Comparison of ENCODE assay signal across 10 mouse cellular contexts in the genomic region with DNA sequence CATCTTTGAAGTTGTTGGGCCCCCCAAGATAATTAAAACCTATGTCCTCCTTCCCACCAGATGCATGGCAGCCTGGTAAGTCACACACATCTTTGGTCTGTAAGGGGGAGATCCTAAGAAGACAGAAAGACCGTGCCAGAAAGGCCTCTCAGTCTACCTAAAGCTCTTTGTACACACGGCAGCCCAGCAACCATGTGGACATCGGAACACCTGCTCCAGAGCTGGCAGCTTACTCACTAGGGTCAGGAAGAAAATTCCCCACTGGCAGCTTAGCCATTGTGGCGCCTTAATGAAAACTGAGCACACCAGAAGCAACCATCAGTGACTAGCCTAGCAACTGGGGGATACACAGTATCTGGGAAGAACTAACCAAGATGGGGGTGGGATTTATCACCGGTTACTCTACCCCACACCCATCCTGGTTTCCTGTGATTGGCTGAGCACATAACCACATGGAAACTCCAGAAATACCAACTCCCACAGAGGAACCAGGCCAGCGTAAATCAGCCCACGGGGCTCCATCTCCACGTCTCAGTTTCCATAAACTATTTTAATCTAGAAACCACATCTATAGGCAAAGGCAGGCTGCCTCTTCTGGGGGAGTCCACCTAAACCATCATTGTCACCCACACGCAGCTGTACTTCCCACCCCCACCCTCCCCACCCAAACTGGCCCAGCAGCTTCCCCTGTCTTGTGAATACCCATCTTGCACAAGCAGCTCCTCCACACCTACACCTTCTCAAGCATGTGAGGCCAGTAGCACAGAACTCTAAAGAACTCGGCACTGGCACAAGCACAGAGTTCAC.
DNase-seq lines count a peak whose midpoint lies in the region; ATAC-seq and TF ChIP-seq lines count a peak whose summit lies in the region.
"Had no signal": no experiment of that assay in that cellular context is flagged by ENCODE, and none has a peak within 500 bp of the region (broad histone marks: within the 10 kb centered on the region; RNA-seq: fewer than 3 reads in every experiment).

No protein-coding gene starts in this region.

- 0 out of 2 replicates have a peak overlapping the region, but pooled peaks have one; percentile 35 for H3K27ac ChIP-seq in kidney, embryonic 16.5 days (ENCODE audit: low read length)
- no peak overlapping the region for H3K27ac ChIP-seq in limb, embryonic 14.5 days (replicated peaks; ENCODE audit: low read depth, low read length)
- H3K27ac ChIP-seq in stomach, postnatal 0 days (replicated peaks) = peak overlapping the region; percentile 65; the same call in 1 of the 2 replicates

- no peak for TF ChIP-seq EP300 in stomach, postnatal 0 days (optimal IDR thresholded peaks at IDR 0.05)

- H3K9me3 ChIP-seq in kidney, embryonic 16.5 days (ENCODE audit: low read length) = no peaks in the 10 kb centered on the region
- H3K9me3 ChIP-seq in limb, embryonic 14.5 days (ENCODE audit: control insufficient read depth, low read length) = no peaks in the 10 kb centered on the region
- H3K9me3 ChIP-seq in stomach, postnatal 0 days (ENCODE audit: control insufficient read depth, low read length) = no peaks in the 10 kb centered on the region

- H3K36me3 ChIP-seq in kidney, embryonic 16.5 days (ENCODE audit: insufficient read depth, low read length) = no peaks in the 10 kb centered on the region
- H3K36me3 ChIP-seq in limb, embryonic 14.5 days (ENCODE audit: control insufficient read depth, insufficient read depth, low read length) = no peaks in the 10 kb centered on the region
- no peaks in the 10 kb centered on the region for H3K36me3 ChIP-seq in stomach, postnatal 0 days (ENCODE audit: control insufficient read depth, insufficient read depth, low read length)
- H3K36me3 ChIP-seq: G1E had no signal

- H3K27me3 ChIP-seq in kidney, embryonic 16.5 days (ENCODE audit: insufficient read depth, low read length) = no peaks in the 10 kb centered on the region
- no peaks in the 10 kb centered on the region for H3K27me3 ChIP-seq in limb, embryonic 14.5 days (ENCODE audit: control insufficient read depth, insufficient read depth, low read length)
- H3K27me3 ChIP-seq in stomach, postnatal 0 days (ENCODE audit: control insufficient read depth, insufficient read depth, low read length) = no peaks in the 10 kb centered on the region

- WGBS in kidney, embryonic 16.5 days = 47% methylated on average over 10 of the region's 10 CpGs
- 62% methylated on average over 10 of the region's 10 CpGs for WGBS in limb, embryonic 14.5 days
- 53% methylated on average over 10 of the region's 10 CpGs for WGBS in stomach, postnatal 0 days

- no peak overlapping the region for H3K4me2 ChIP-seq in kidney, embryonic 16.5 days (replicated peaks; ENCODE audit: low read depth, low read length)
- H3K4me2 ChIP-seq in limb, embryonic 14.5 days (replicated peaks; ENCODE audit: low read depth, low read length, severe bottlenecking) = no peak overlapping the region
- no peak overlapping the region for H3K4me2 ChIP-seq in stomach, postnatal 0 days (replicated peaks; ENCODE audit: low read depth)

- TF ChIP-seq POLR2A in brain, embryonic 14.5 days (IDR thresholded peaks at IDR 0.05; ENCODE audit: borderline replicate concordance, extremely low read depth, insufficient read depth, insufficient read length, poor library complexity, severe bottlenecking) = no peak
- no peak for TF ChIP-seq POLR2A in limb, embryonic 14.5 days (IDR thresholded peaks at IDR 0.05; ENCODE audit: borderline replicate concordance, extremely low read depth, insufficient read depth, insufficient read length)

- no peak for DNase-seq in kidney, postnatal 36 days
- DNase-seq in brain, embryonic 14.5 days (ENCODE audit: low read depth) = peak; percentile 52
- DNase-seq in limb, embryonic 14.5 days (ENCODE audit: low spot score) = peak; percentile 17
- DNase-seq in stomach, postnatal 0 days (ENCODE audit: low spot score) = no peak
- DNase-seq in kidney, postnatal 4 days = no peak
- DNase-seq in lung, postnatal 10 days = no peak
- DNase-seq in urinary bladder, adult 18-20 months (ENCODE audit: low spot score in 2 of 2) = no peak
- DNase-seq: lung, postnatal 4 days had no signal

- no peak overlapping the region for H3K4me3 ChIP-seq in kidney, embryonic 16.5 days (ENCODE audit: low read length)
- H3K4me3 ChIP-seq in limb, embryonic 14.5 days (replicated peaks; ENCODE audit: low read length) = no peak overlapping the region
- no peak overlapping the region for H3K4me3 ChIP-seq in stomach, postnatal 0 days (ENCODE audit: low read depth, low read length)

- H3K4me1 ChIP-seq in kidney, embryonic 16.5 days (ENCODE audit: insufficient read depth, low read length) = peaks cover 12% of the 10 kb centered on the region; the same call in 1 of the 2 replicates
- H3K4me1 ChIP-seq in limb, embryonic 14.5 days (ENCODE audit: control insufficient read depth, insufficient read depth, low read length) = no peaks in the 10 kb centered on the region
- no peaks in the 10 kb centered on the region for H3K4me1 ChIP-seq in stomach, postnatal 0 days (replicated peaks; ENCODE audit: control insufficient read depth, insufficient read depth)

- no peak overlapping the region for H3K9ac ChIP-seq in kidney, embryonic 16.5 days (replicated peaks; ENCODE audit: low read length)
- H3K9ac ChIP-seq in limb, embryonic 14.5 days (ENCODE audit: low read depth, low read length, severe bottlenecking) = no peak overlapping the region
- no peak overlapping the region for H3K9ac ChIP-seq in stomach, postnatal 0 days (ENCODE audit: low read length)

- TF ChIP-seq CTCF in brain, embryonic 14.5 days (IDR thresholded peaks at IDR 0.05; ENCODE audit: borderline replicate concordance, extremely low read depth, insufficient read depth, insufficient read length) = no peak
- no peak for TF ChIP-seq CTCF in stomach, postnatal 0 days (IDR thresholded peaks at IDR 0.05; ENCODE audit: low read depth)

- peak; percentile 37; the same call in 1 of the 2 replicates for ATAC-seq in kidney, embryonic 16.5 days (ENCODE audit: low FRiP score, low TSS enrichment)
- ATAC-seq in limb, embryonic 14.5 days (ENCODE audit: low FRiP score, low read depth) = peak; percentile 81
- peak; percentile 30; the same call in 1 of the 2 replicates for ATAC-seq in stomach, postnatal 0 days (ENCODE audit: low FRiP score, low TSS enrichment)

Comparison
In these comparisons a context has a peak if more than half of its experiments do, and no peak if none do; other contexts are left out.
1. ATAC-seq: peak in every context shown above with its lines; median percentile 81 in limb, embryonic 14.5 days; 37 in kidney, embryonic 16.5 days; 30 in stomach, postnatal 0 days.
2. DNase-seq: peak in brain, embryonic 14.5 days (single experiment) and limb, embryonic 14.5 days (single experiment); none in kidney, postnatal 36 days (0 of 2), stomach, postnatal 0 days (single experiment), kidney, postnatal 4 days (0 of 2), lung, postnatal 10 days (single experiment) and urinary bladder, adult 18-20 months (0 of 2).